Mouse (Mus musculus) neural tube, embryonic 11.5 days (tissue): ENCODE results near the gene Pmp22. TPM values are rescaled to one million over a fixed set of nuclear protein-coding genes. Genes with fewer than 3 reads are reported as not detected.
A peak's percentile ranks its signal among the peaks of the same experiment; 100 is the strongest.

Source experiments
- ATAC-seq: fragments of 200-750 bp; cut with Nextera tagmentation; 2 replicates; pipeline ENCODE4 v1.8.0; 2017; ENCODE audit warnings: moderate number of reproducible peaks, mild to moderate bottlenecking, moderate TSS enrichment, moderate library complexity; ENCODE audit not compliant: insufficient read depth, low FRiP score, low TSS enrichment
- DNase-seq: peaks from one replicate; pipeline ENCODE4 v3.0.0-alpha.2; 2015; ENCODE audit warnings: low spot score
- H3K27ac ChIP-seq: fragments of 300-500 bp; sonication (generic); 2 replicates; pipeline ENCODE4 v1.5.1; 2014; ENCODE audit warnings: low read depth, mild to moderate bottlenecking, low read length
- H3K27me3 ChIP-seq: fragments of 300-500 bp; sonication (generic); 2 replicates; pipeline ENCODE4 v1.6.1; 2014; ENCODE audit warnings: mild to moderate bottlenecking, low read length, mixed read lengths; ENCODE audit not compliant: control insufficient read depth, insufficient read depth
- H3K36me3 ChIP-seq: fragments of 300-500 bp; sonication (generic); 2 replicates; pipeline ENCODE4 v1.6.1; 2014; ENCODE audit warnings: mild to moderate bottlenecking, low read length, moderate library complexity, mixed read lengths; ENCODE audit not compliant: control insufficient read depth, insufficient read depth
- H3K4me1 ChIP-seq: fragments of 300-500 bp; sonication (generic); 2 replicates; pipeline ENCODE4 v1.6.1; 2014; ENCODE audit warnings: low read length, mixed read lengths; ENCODE audit not compliant: control insufficient read depth, insufficient read depth
- H3K4me2 ChIP-seq: fragments of 300-500 bp; sonication (generic); 2 replicates; pipeline ENCODE4 v1.6.1; 2014; ENCODE audit warnings: low read depth, mild to moderate bottlenecking, moderate library complexity
- H3K4me3 ChIP-seq: fragments of 300-500 bp; sonication (generic); 2 replicates; pipeline ENCODE4 v1.5.1; 2014; ENCODE audit warnings: low read depth, low read length
- H3K9ac ChIP-seq: fragments of 300-500 bp; sonication (generic); 2 replicates; pipeline ENCODE4 v1.6.1; 2014; ENCODE audit warnings: mild to moderate bottlenecking, low read length
- H3K9me3 ChIP-seq: fragments of 300-500 bp; sonication (generic); 2 replicates; pipeline ENCODE4 v1.6.1; 2016; ENCODE audit warnings: low read length; ENCODE audit not compliant: control insufficient read depth
- WGBS: fragments of 180-500 bp; shearing (Covaris S2); extraction: QIAGEN DNeasy Blood & Tissue Kit; methylation state at CpG from one replicate; pipeline ENCODE4 v1.1.7; 2014; 5-methylcytosine and 5-hydroxymethylcytosine counted together
- polyA plus RNA-seq: library from polyadenylated mRNA; unstranded; fragments of >200 nt; fragmentation: Nextera tagmentation; extraction: Ambion mirVana; gene quantifications from 2 replicates; pipeline ENCODE4 v1.2.1, GENCODE M21; 2014

Gene Pmp22
- polyA plus RNA-seq, 1 experiment from 2014 or later = 34.1 TPM

GRCm38 (mm10) chr11:63131001-63131692, 2.4 kb downstream of the Pmp22 start:
- DNase-seq (peak; percentile 35), ATAC-seq (no peak)
- no peaks in the 10 kb centered on the region; the same call in 1 of the 2 replicates for H3K4me1 ChIP-seq
- no peaks in the 10 kb centered on the region for H3K9me3 ChIP-seq
- no peaks in the 10 kb centered on the region for H3K36me3 ChIP-seq
- H3K27me3 ChIP-seq = peaks cover 38% of the 10 kb centered on the region
- H3K4me3 ChIP-seq = peak overlapping the region; percentile 56
- peak overlapping the region; percentile 96 for H3K4me2 ChIP-seq
- no peak overlapping the region for H3K9ac ChIP-seq
- no peak overlapping the region for H3K27ac ChIP-seq
- 4% methylated on average over 33 of the region's 33 CpGs for WGBS

- DNase-seq (peak; percentile 35), ATAC-seq (no peak)
- Histone ChIP-seq H3K4me1 (no peaks in the 10 kb centered on the region; the same call in 1 of the 2 replicates), H3K4me3 (peak overlapping the region; percentile 56), H3K9ac (no peak overlapping the region), H3K9me3 (no peaks in the 10 kb centered on the region), H3K27ac (no peak overlapping the region), H3K4me2 (peak overlapping the region; percentile 96), H3K36me3 (no peaks in the 10 kb centered on the region), H3K27me3 (peaks cover 38% of the 10 kb centered on the region)
- 6% methylated on average over 11 of the region's 11 CpGs for WGBS
Measured at GRCm38 (mm10) chr11:63131693-63132040, 2.9 kb downstream of the Pmp22 start.

GRCm38 (mm10) chr11:63132151-63132500, 3.3 kb downstream of the Pmp22 start:
- Histone ChIP-seq H3K27ac (no peak overlapping the region), H3K4me1 (no peaks in the 10 kb centered on the region; the same call in 1 of the 2 replicates), H3K4me2 (peak overlapping the region; percentile 96), H3K4me3 (peak overlapping the region; percentile 56), H3K9ac (peak overlapping the region; percentile 79), H3K9me3 (no peaks in the 10 kb centered on the region), H3K36me3 (no peaks in the 10 kb centered on the region), H3K27me3 (peaks cover 38% of the 10 kb centered on the region)
- DNase-seq (no peak), ATAC-seq (no peak)
- WGBS = under 1% methylated on average over 11 of the region's 11 CpGs

- Histone ChIP-seq H3K4me2 (peak overlapping the region; percentile 96), H3K4me1 (no peaks in the 10 kb centered on the region; the same call in 1 of the 2 replicates), H3K9me3 (no peaks in the 10 kb centered on the region), H3K4me3 (peak overlapping the region; percentile 56), H3K27me3 (peaks cover 38% of the 10 kb centered on the region), H3K36me3 (no peaks in the 10 kb centered on the region), H3K27ac (peak overlapping the region; percentile 45; the same call in 1 of the 2 replicates), H3K9ac (peak overlapping the region; percentile 79)
- under 1% methylated on average over 65 of the region's 66 CpGs for WGBS
- peak; percentile 56 for ATAC-seq
- peak; percentile 77 for DNase-seq
Measured at GRCm38 (mm10) chr11:63132501-63133435, 4.0 kb downstream of the Pmp22 start.

GRCm38 (mm10) chr11:63134021-63134420, 5.2 kb downstream of the Pmp22 start:
- DNase-seq = no peak
- H3K27me3 ChIP-seq = peaks cover 38% of the 10 kb centered on the region
- WGBS = 81% methylated on average over 5 of the region's 5 CpGs
- no peak for ATAC-seq
- no peaks in the 10 kb centered on the region for H3K9me3 ChIP-seq
- no peaks in the 10 kb centered on the region; the same call in 1 of the 2 replicates for H3K4me1 ChIP-seq
- H3K4me2 ChIP-seq = no peak overlapping the region
- H3K36me3 ChIP-seq = no peaks in the 10 kb centered on the region
- no peak overlapping the region for H3K4me3 ChIP-seq
- H3K27ac ChIP-seq = no peak overlapping the region
- H3K9ac ChIP-seq = no peak overlapping the region

DNA sequence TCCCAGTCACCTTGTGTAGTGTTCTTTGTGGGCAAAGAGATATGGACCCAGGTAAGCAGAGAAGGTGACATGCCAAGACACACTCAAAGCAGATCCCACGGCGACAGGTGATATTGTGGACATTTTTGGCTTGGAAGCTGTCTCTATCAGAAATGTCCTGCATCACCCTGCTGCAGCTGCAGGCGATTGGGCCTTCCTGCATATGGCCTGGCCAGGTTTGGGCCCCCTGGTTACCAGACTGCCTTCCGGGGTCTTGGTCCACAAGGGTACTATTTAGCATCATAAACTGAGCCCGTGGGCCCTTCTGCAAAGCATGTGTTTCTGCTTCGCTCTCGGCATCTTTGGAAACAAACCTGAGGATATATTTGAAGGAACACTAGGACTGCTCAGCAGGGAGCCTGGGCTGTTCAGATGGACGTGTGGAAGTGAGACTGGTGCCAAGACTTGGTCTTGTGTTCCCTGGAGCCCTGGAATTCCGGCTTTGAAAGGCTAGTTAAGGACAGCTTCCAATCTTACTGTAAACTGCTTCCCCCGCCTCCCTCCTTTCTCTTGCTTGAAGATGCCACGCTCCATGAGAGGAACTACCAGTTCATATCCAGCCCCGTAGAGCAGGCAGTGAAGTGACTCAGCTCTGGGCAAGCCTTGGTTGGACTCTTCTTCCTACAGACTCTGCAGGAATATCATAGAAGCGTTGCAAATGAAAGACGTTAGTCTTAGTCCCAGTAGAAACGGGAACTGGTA, 6.1 kb downstream of the Pmp22 start:
- DNase-seq = no peak
- Histone ChIP-seq H3K27me3 (peaks cover 30% of the 10 kb centered on the region), H3K27ac (no peak overlapping the region)

GRCm38 (mm10) chr11:63135622-63136021, 6.8 kb downstream of the Pmp22 start:
- 5% methylated on average over 8 of the region's 8 CpGs for WGBS
- H3K4me2 ChIP-seq = no peak overlapping the region

More for the DNA sequence above, 6.1 kb downstream of the Pmp22 start:
- 72% methylated on average over 15 of the region's 15 CpGs for WGBS
- no peaks in the 10 kb centered on the region for H3K9me3 ChIP-seq
- no peaks in the 10 kb centered on the region; the same call in 1 of the 2 replicates for H3K4me1 ChIP-seq
- no peak overlapping the region for H3K4me3 ChIP-seq
- H3K9ac ChIP-seq = no peak overlapping the region
- ATAC-seq = no peak
- no peak overlapping the region for H3K4me2 ChIP-seq
- H3K36me3 ChIP-seq = no peaks in the 10 kb centered on the region

DNA sequence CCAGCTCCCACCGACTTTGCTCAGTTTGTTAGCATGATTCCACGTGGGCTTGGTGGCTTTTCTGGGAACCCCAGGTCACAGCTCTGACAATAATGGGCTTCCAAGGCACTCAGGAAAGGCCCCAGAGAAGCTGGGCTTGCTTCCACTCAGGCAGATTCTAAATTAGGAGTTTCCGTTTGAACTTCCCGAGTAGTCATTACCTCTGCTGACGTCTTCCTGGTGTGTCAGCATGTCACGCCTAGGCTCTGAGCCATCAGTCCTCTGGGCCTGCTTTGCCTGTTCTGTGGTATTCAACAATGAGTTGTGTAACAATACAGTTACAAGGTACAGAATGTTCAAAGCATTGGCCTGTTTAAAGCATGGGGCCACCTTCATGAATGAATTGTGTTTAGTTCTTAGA, 7.4 kb downstream of the Pmp22 start:
- Histone ChIP-seq H3K27me3 (peaks cover 18% of the 10 kb centered on the region), H3K36me3 (no peaks in the 10 kb centered on the region), H3K27ac (no peak overlapping the region), H3K9ac (no peak overlapping the region), H3K4me3 (no peak overlapping the region), H3K4me1 (no peaks in the 10 kb centered on the region; the same call in 1 of the 2 replicates), H3K4me2 (no peak overlapping the region), H3K9me3 (no peaks in the 10 kb centered on the region)
- WGBS = 80% methylated on average over 6 of the region's 6 CpGs
- DNase-seq (no peak), ATAC-seq (no peak)

More at GRCm38 (mm10) chr11:63135622-63136021, 6.8 kb downstream of the Pmp22 start:
- no peak overlapping the region for H3K4me3 ChIP-seq
- DNase-seq = peak; percentile 90
- no peak overlapping the region for H3K27ac ChIP-seq
- H3K4me1 ChIP-seq = no peaks in the 10 kb centered on the region; the same call in 1 of the 2 replicates
- H3K9ac ChIP-seq = no peak overlapping the region
- H3K36me3 ChIP-seq = no peaks in the 10 kb centered on the region
- H3K9me3 ChIP-seq = no peaks in the 10 kb centered on the region
- peak; percentile 63; the same call in 1 of the 2 replicates for ATAC-seq
- peaks cover 24% of the 10 kb centered on the region for H3K27me3 ChIP-seq
